Mouse (Mus musculus): Measurements from ENCODE around the gene Mdk.

GRCm38 (mm10) chr2:91917096-91917495 lies 15.0 kb downstream of the Mdk start:
- TF ChIP-seq POLR2A (IDR thresholded peaks at IDR 0.05; ENCODE audit: insufficient read depth, low read length): no peak
- TF ChIP-seq CTCF (IDR thresholded peaks at IDR 0.05; ENCODE audit: low read depth, low read length): no peak
- no peak for TF ChIP-seq EP300 (IDR thresholded peaks at IDR 0.05; ENCODE audit: insufficient read depth, low read depth, low read length)
